Mouse (Mus musculus): ENCODE data around the gene Setd3. TPM values are rescaled to one million over a fixed set of nuclear protein-coding genes. Genes with fewer than 3 reads are reported as not detected.

Setd3 gene
- polyA plus RNA-seq, 1 experiment, result 9.7 TPM

DNA sequence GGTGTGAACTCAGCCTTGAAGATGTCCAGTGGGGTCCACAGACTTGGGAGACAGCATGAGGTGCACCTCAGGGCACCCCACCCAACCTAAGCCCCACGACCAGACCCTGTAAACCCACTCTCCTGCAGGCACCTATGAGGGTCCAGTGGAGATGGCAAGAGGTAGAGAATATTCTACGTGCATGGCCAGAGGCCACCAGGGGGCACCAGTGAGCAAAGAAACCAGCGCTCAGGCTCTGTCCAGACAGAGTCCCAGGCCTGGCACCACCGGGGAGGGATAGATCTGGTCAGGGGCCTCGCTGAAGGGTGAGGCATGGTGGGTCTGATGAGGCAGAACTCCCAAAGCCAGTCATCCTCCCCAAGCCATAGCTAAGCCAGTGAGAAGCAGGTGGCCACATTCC, 27.5 kb upstream of the Setd3 start:
- Histone ChIP-seq H3K36me3 (replicated peaks; ENCODE audit: low read length) (peaks cover 43% of the 10 kb centered on the region), H3K4me3 (replicated peaks) (no peak overlapping the region), H3K27me3 (replicated peaks) (peaks cover 44% of the 10 kb centered on the region), H3K9me3 (no peaks in the 10 kb centered on the region), H3K4me1 (peaks cover 35% of the 10 kb centered on the region)
- no peak for TF ChIP-seq FLI1 (IDR thresholded peaks at IDR 0.05; ENCODE audit: low read length)
- TF ChIP-seq GATA1 (IDR thresholded peaks at IDR 0.05; ENCODE audit: borderline replicate concordance, low read length), result no peak

DNA sequence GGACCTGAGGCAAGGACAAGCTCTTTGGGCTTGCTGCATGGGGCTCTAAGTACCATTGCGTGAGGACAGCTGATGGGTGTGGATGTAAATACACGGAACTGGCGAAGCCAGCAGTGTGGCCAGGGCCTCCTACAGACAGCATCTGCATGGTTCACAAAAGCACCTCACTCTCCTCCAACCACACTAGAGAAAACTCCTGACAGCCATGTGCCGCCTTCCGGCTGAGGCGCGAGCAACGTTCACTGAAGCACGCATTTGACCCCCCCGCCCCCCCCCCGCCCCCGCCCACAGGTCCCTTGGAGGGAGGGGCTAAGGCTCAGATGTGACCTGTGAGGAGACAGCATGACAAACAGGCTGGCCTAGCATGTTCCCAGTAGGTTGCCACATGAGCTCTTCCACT, 25.9 kb upstream of the Setd3 start:
- Histone ChIP-seq H3K4me3 (replicated peaks) (no peak overlapping the region), H3K27me3 (replicated peaks) (peaks cover 28% of the 10 kb centered on the region), H3K9me3 (no peaks in the 10 kb centered on the region), H3K36me3 (replicated peaks; ENCODE audit: low read length) (peaks cover 59% of the 10 kb centered on the region), H3K4me1 (peaks cover 25% of the 10 kb centered on the region)
- TF ChIP-seq FLI1 (IDR thresholded peaks at IDR 0.05; ENCODE audit: low read length) (no peak), GATA1 (IDR thresholded peaks at IDR 0.05; ENCODE audit: borderline replicate concordance, low read length) (no peak)

DNA sequence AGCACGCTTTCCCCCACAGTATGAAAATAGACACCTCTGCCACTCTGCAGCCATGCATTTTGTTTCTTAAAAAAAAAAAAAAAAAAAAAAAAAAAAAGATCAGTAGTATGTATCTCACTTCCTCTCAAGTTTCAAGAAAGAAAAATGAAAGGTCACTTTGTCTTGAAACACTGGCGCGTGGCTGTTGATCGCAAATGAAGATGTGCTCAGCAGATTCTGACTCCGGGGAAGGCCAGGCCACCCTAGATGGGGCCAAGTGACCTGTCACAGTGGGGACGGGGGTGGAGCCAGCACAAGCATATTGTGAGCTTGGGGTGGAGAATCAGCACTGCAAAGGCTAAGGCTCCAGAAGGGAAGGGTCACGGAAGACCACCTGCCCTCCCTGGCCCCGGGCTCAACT, 24.8 kb upstream of the Setd3 start:
- H3K9me3 ChIP-seq, result no peaks in the 10 kb centered on the region
- peaks cover 19% of the 10 kb centered on the region for H3K27me3 ChIP-seq (replicated peaks)
- no peak overlapping the region for H3K4me3 ChIP-seq (replicated peaks)
- peaks cover 70% of the 10 kb centered on the region for H3K36me3 ChIP-seq (replicated peaks; ENCODE audit: low read length)
- H3K4me1 ChIP-seq, result peaks cover 19% of the 10 kb centered on the region
- no peak for TF ChIP-seq GATA1 (IDR thresholded peaks at IDR 0.05; ENCODE audit: borderline replicate concordance, low read length)
- TF ChIP-seq FLI1 (IDR thresholded peaks at IDR 0.05; ENCODE audit: low read length), result no peak

GRCm38 (mm10) chr12:108200094-108200493, 21.0 kb upstream of the Setd3 start:
- H3K4me1 ChIP-seq, result peaks cover 32% of the 10 kb centered on the region
- no peak overlapping the region for H3K4me3 ChIP-seq (replicated peaks)
- no peaks in the 10 kb centered on the region for H3K27me3 ChIP-seq (replicated peaks)
- peaks cover 99% of the 10 kb centered on the region for H3K36me3 ChIP-seq (replicated peaks; ENCODE audit: low read length)
- TF ChIP-seq GATA1 (IDR thresholded peaks at IDR 0.05; ENCODE audit: borderline replicate concordance, low read length) (no peak), FLI1 (IDR thresholded peaks at IDR 0.05; ENCODE audit: low read length) (no peak)
- no peaks in the 10 kb centered on the region for H3K9me3 ChIP-seq

DNA sequence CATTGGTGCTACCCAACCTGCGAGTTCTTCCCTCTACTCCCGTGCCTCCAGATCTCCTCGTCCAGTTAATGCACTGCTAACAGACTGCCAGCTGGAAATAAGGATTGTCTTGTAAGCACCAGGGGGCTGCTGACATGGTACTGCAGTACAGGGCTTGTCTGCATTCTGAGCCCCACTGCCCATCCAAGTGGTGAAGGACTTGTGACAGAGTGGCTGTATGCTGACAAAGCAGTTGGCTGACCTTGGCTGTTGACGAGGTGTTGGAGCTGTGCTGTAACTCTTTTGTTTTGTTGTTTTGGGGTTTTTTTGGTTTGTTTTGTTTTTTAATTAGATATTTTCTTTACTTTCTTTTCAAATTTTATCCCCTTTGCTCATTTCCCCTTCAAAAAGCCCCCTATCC, 19.3 kb upstream of the Setd3 start:
- Histone ChIP-seq H3K4me1 (peaks cover 43% of the 10 kb centered on the region), H3K27me3 (replicated peaks) (no peaks in the 10 kb centered on the region), H3K9me3 (no peaks in the 10 kb centered on the region), H3K36me3 (replicated peaks; ENCODE audit: low read length) (peaks cover 99% of the 10 kb centered on the region), H3K4me3 (replicated peaks) (no peak overlapping the region)
- TF ChIP-seq FLI1 (IDR thresholded peaks at IDR 0.05; ENCODE audit: low read length) (no peak), GATA1 (IDR thresholded peaks at IDR 0.05; ENCODE audit: borderline replicate concordance, low read length) (no peak)

DNA sequence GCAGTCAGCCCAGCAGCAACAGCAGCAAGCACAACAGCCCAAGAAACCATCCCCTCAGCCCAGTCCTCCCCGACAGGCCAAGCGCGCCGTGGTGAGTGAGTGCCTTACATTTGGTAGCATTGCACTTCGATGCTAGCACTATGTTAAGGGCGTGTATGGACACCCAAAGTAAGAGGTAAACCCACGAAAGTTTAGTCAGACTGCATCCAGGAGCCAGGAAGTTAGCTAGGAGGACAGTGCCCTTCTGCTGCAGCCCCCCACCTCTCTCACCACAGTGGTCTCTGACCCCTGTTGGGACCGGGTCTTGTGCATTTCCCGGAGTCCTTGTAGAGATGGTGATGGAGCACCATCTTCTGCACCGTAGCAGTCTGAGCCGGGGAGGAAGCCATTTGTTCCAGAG, 16.6 kb upstream of the Setd3 start:
- no peaks in the 10 kb centered on the region for H3K27me3 ChIP-seq (replicated peaks)
- peaks cover 69% of the 10 kb centered on the region for H3K4me1 ChIP-seq
- peaks cover 98% of the 10 kb centered on the region for H3K36me3 ChIP-seq (replicated peaks; ENCODE audit: low read length)
- H3K9me3 ChIP-seq, result no peaks in the 10 kb centered on the region
- H3K4me3 ChIP-seq (replicated peaks), result no peak overlapping the region
- TF ChIP-seq FLI1 (IDR thresholded peaks at IDR 0.05; ENCODE audit: low read length), result no peak
- no peak for TF ChIP-seq GATA1 (IDR thresholded peaks at IDR 0.05; ENCODE audit: borderline replicate concordance, low read length)

- Histone ChIP-seq H3K27me3 (replicated peaks) (no peaks in the 10 kb centered on the region), H3K36me3 (replicated peaks; ENCODE audit: low read length) (peaks cover 96% of the 10 kb centered on the region), H3K4me3 (replicated peaks) (peak overlapping the region; percentile 59), H3K4me1 (peaks cover 73% of the 10 kb centered on the region), H3K9me3 (no peaks in the 10 kb centered on the region)
- no peak for TF ChIP-seq FLI1 (IDR thresholded peaks at IDR 0.05; ENCODE audit: low read length)
- no peak for TF ChIP-seq GATA1 (IDR thresholded peaks at IDR 0.05; ENCODE audit: borderline replicate concordance, low read length)
Observed at GRCm38 (mm10) chr12:108193878-108194277, 14.8 kb upstream of the Setd3 start.

GRCm38 (mm10) chr12:108187541-108188091, 8.5 kb upstream of the Setd3 start:
- Histone ChIP-seq H3K9me3 (no peaks in the 10 kb centered on the region), H3K27me3 (replicated peaks) (no peaks in the 10 kb centered on the region), H3K4me1 (peaks cover 29% of the 10 kb centered on the region), H3K36me3 (replicated peaks; ENCODE audit: low read length) (peaks cover 95% of the 10 kb centered on the region), H3K4me3 (replicated peaks) (no peak overlapping the region)
- no peak for TF ChIP-seq FLI1 (IDR thresholded peaks at IDR 0.05; ENCODE audit: low read length)
- no peak for TF ChIP-seq GATA1 (IDR thresholded peaks at IDR 0.05; ENCODE audit: borderline replicate concordance, low read length)

- H3K9me3 ChIP-seq, result no peaks in the 10 kb centered on the region
- H3K27me3 ChIP-seq (replicated peaks), result no peaks in the 10 kb centered on the region
- TF ChIP-seq FLI1 (IDR thresholded peaks at IDR 0.05; ENCODE audit: low read length) (no peak), GATA1 (IDR thresholded peaks at IDR 0.05; ENCODE audit: borderline replicate concordance, low read length) (no peak)
- H3K4me1 ChIP-seq, result peaks cover 38% of the 10 kb centered on the region
- H3K4me3 ChIP-seq (replicated peaks), result no peak overlapping the region
- peaks cover 54% of the 10 kb centered on the region for H3K36me3 ChIP-seq (replicated peaks; ENCODE audit: low read length)
Observed at GRCm38 (mm10) chr12:108181716-108182115, 2.6 kb upstream of the Setd3 start.

DNA sequence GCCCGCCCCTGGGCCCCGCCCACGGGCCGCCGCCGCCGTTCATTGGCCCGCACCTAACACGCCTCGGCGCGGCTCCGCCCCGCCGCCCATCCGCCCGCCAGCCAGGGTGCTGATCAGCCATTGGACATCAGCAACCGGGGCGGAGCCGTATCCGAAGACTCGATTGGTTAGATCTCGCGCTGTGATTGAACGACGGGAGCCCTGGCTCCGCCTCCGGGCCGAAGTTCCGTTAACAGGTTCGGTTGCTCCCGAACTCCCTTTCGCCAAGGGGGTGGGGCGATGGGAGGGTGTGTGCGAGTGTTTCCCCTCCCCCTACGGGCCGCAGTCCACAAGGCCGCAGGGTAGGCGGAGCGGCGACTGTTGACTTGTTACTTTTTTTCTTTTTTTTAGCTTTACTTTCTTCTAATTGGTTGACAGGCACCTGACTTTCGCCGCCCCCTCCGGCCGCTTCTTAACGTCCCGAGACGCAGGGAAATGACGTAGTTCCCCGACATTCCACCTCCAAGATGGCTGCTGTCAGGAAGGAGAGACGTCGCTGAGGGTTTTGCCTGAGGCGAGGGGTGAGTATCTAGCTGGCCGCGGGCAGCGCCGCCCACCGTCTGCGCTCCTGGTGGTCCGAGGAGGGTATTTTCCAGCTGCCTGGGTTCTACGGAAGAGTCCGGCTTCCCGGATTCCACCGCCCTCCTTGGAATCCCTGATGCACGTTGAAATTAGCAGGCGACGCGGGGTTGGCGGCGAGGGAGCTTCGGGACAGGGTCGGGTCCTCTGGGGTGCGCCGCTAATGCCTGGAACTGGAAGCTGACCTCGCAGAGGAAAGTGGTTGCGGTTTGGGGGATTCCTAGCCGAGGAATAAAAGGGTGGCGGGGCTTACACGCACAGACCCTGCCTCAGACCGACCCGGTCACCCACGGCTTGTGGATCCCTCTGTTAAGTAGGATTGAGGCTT, 480 bp upstream of the Setd3 start, which contains the start of gene Ccnk:
Gene Ccnk, plus strand, starts transcription at position 259 of the 946 bp plus-strand sequence.
- TF ChIP-seq FLI1 (IDR thresholded peaks at IDR 0.05; ENCODE audit: low read length), result no peak
- TF ChIP-seq GATA1 (IDR thresholded peaks at IDR 0.05; ENCODE audit: borderline replicate concordance, low read length), result no peak
- Histone ChIP-seq H3K4me3 (replicated peaks) (peak within 1 kb of the TSS; percentile 97), H3K27me3 (replicated peaks) (no peaks in the 10 kb centered on the region), H3K36me3 (replicated peaks; ENCODE audit: low read length) (peaks cover 36% of the 10 kb centered on the region), H3K4me1 (peaks cover 54% of the 10 kb centered on the region), H3K9me3 (no peaks in the 10 kb centered on the region)

Measured in megakaryocyte, embryonic 14.5 days (primary cell).